Mouse (Mus musculus): ENCODE data around the gene Trp73.

DNA sequence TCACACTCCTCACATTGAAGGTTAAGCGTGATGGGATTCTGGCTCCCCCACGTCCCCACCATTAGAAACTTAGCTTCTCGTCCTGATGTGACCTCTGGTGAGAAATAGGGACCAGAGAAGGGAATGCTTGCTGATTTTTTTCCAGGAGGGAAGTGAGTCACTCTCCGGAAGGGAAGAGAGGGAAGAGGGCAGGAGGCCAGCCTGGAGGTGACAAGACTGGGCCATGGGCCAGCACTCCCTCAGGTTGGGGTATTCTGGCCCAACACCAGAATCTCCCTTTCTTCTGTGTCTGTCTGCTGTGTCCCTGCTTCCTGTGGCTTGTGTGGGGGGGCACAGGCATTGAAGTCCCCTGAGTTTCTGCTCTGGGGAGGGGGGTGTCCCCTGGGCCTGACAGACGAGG lies 43.6 kb upstream of the Trp73 start:
- TF ChIP-seq POLR2A (IDR thresholded peaks at IDR 0.05; ENCODE audit: insufficient read depth, low read length) (no peak), CTCF (IDR thresholded peaks at IDR 0.05; ENCODE audit: low read depth, low read length) (no peak)

All from ES-Bruce4 (cell line).